Mouse (Mus musculus): ENCODE measurements around the gene Ttc28. TPM values are rescaled to one million over a fixed set of nuclear protein-coding genes. Genes with fewer than 3 reads are reported as not detected.

The Ttc28 gene
- polyA plus RNA-seq, 2 experiments = 0.48 to 0.81 TPM

DNA sequence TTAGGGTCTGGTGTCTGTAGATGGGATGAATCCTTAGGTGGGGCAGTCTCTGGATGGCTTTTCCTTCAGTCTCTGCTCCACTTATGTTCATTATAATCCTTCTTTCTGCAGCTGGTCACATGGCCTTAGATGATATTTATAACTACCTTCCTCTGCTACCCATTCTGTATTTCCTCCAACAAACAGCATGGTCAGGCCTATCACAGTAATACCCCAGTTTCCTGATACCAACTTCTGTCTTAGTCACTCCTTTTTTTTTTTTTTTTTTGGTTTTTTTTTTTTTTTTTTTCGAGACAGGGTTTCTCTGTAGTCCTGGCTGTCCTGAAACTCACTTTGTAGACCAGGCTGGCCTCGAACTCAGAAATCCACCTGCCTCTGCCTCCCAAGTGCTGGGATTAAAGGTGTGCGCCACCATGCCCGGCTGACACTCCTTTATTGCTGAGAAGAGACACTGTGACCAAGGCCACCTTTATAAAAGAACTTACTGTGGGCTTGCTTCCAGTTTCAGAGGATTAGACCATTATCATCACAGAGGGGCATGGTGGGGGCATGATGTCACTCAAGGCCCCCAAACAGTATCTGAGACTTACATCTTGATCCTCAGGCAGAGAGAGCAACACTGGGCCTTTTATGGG, 30.5 kb downstream of the Ttc28 start:
- Histone ChIP-seq H3K4me2 (ENCODE audit: low read depth) (no peak overlapping the region), H3K36me3 (replicated peaks; ENCODE audit: control insufficient read depth, insufficient read depth, low read depth) (no peaks in the 10 kb centered on the region), H3K9me3 (ENCODE audit: control insufficient read depth, low read length) (no peaks in the 10 kb centered on the region), H3K9ac (replicated peaks) (no peak overlapping the region), H3K4me3 (ENCODE audit: insufficient read depth in 1 of 2, low read depth in 2 of 2, low read length in 2 of 2) (no peak overlapping the region), H3K4me1 (replicated peaks; ENCODE audit: control insufficient read depth in 2 of 2, insufficient read depth in 2 of 2, low read length in 1 of 2) (peaks cover 0 to 3% of the 10 kb centered on the region in 2 experiments; a peak in 1 of 4 replicates), H3K27ac (no peak overlapping the region), H3K27me3 (ENCODE audit: control insufficient read depth, insufficient read depth, low read length) (no peaks in the 10 kb centered on the region)
- ATAC-seq (ENCODE audit: insufficient read depth) (no peak), DNase-seq (ENCODE audit: low read depth in 3 of 3, low spot score in 3 of 3) (no peak)
- no peak for TF ChIP-seq CTCF (IDR thresholded peaks at IDR 0.05; ENCODE audit: low read depth)
- TF ChIP-seq EP300 (IDR thresholded peaks at IDR 0.05; ENCODE audit: low read depth) = no peak
- WGBS (ENCODE audit: insufficient replicate concordance) = 59% methylated on average over 4 of the region's 4 CpGs

DNA sequence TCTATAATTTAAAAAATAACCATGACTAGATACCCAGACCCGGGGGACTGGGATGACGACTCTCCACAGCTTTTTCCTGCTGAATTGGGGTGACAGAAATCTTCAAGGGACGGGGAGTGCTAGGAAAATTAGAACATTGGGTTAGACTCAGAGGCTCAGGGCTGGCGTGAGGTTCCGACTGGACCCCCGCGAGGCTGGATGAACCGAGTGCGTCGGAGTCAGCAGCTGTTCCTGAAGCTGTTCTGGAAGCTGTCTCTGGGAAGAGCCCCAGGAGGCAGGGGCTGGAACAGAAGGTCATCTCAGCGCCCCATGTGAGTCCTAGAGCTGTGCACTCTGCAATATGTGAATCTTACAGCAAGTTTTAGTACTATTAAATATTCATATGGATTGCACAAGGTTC, 35.3 kb downstream of the Ttc28 start:
- ATAC-seq (ENCODE audit: insufficient read depth) (no peak), DNase-seq (ENCODE audit: low read depth in 3 of 3, low spot score in 3 of 3) (no peak)
- Histone ChIP-seq H3K9ac (replicated peaks) (no peak overlapping the region), H3K27me3 (ENCODE audit: control insufficient read depth, insufficient read depth, low read length) (no peaks in the 10 kb centered on the region), H3K36me3 (replicated peaks; ENCODE audit: control insufficient read depth, insufficient read depth, low read depth) (no peaks in the 10 kb centered on the region), H3K4me1 (replicated peaks; ENCODE audit: control insufficient read depth in 2 of 2, insufficient read depth in 2 of 2, low read length in 1 of 2) (no peaks in the 10 kb centered on the region), H3K4me2 (ENCODE audit: low read depth) (no peak overlapping the region), H3K27ac (no peak overlapping the region), H3K4me3 (ENCODE audit: insufficient read depth in 1 of 2, low read depth in 2 of 2, low read length in 2 of 2) (no peak overlapping the region), H3K9me3 (ENCODE audit: control insufficient read depth, low read length) (no peaks in the 10 kb centered on the region)
- 80% methylated on average over 11 of the region's 11 CpGs for WGBS (ENCODE audit: insufficient replicate concordance)
- TF ChIP-seq CTCF (IDR thresholded peaks at IDR 0.05; ENCODE audit: low read depth) (no peak), EP300 (IDR thresholded peaks at IDR 0.05; ENCODE audit: low read depth) (no peak)

DNA sequence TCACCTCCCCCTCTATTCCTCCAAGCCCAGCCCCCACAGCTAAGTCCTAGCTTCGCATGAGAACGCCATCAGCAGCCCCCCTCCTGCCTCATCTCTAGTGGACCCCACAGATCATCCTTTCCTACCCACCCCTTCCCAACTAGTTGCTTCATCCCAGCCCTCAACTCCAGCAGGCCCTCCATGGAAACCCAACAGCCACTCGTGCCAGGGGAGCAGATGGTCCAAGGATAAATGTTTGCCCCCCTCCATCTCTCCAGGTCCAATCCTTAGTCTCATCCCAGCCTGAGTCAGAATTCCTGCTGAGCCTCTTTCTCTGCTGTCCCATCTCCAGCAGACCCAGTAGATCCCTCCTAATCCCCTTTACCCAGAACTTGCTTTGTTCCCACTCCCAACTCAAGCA, 36.6 kb downstream of the Ttc28 start:
- WGBS (ENCODE audit: insufficient replicate concordance) = 63% methylated on average over 3 of the region's 3 CpGs
- H3K4me2 ChIP-seq (ENCODE audit: low read depth) = no peak overlapping the region
- no peaks in the 10 kb centered on the region for H3K9me3 ChIP-seq (ENCODE audit: control insufficient read depth, low read length)

GRCm38 (mm10) chr5:110919541-110919940, 39.9 kb downstream of the Ttc28 start:
- Histone ChIP-seq H3K4me3 (ENCODE audit: insufficient read depth in 1 of 2, low read depth in 2 of 2, low read length in 2 of 2) (no peak overlapping the region), H3K4me2 (ENCODE audit: low read depth) (no peak overlapping the region), H3K4me1 (replicated peaks; ENCODE audit: control insufficient read depth in 2 of 2, insufficient read depth in 2 of 2, low read length in 1 of 2) (no peaks in the 10 kb centered on the region), H3K27ac (no peak overlapping the region), H3K27me3 (ENCODE audit: control insufficient read depth, insufficient read depth, low read length) (no peaks in the 10 kb centered on the region), H3K9me3 (ENCODE audit: control insufficient read depth, low read length) (no peaks in the 10 kb centered on the region), H3K36me3 (replicated peaks; ENCODE audit: control insufficient read depth, insufficient read depth, low read depth) (no peaks in the 10 kb centered on the region), H3K9ac (replicated peaks) (no peak overlapping the region)
- no peak for ATAC-seq (ENCODE audit: insufficient read depth)
- WGBS (ENCODE audit: insufficient replicate concordance) = 60% methylated on average over 4 of the region's 4 CpGs
- TF ChIP-seq EP300 (IDR thresholded peaks at IDR 0.05; ENCODE audit: low read depth) (no peak), CTCF (IDR thresholded peaks at IDR 0.05; ENCODE audit: low read depth) (no peak)
- no peak for DNase-seq (ENCODE audit: low read depth in 3 of 3, low spot score in 3 of 3)

More for the DNA sequence above, 36.6 kb downstream of the Ttc28 start:
- H3K27ac ChIP-seq = no peak overlapping the region
- ATAC-seq (ENCODE audit: insufficient read depth) (no peak), DNase-seq (ENCODE audit: low read depth in 3 of 3, low spot score in 3 of 3) (no peak)
- H3K4me3 ChIP-seq (ENCODE audit: insufficient read depth in 1 of 2, low read depth in 2 of 2, low read length in 2 of 2) = no peak overlapping the region
- TF ChIP-seq CTCF (IDR thresholded peaks at IDR 0.05; ENCODE audit: low read depth) = no peak
- TF ChIP-seq EP300 (IDR thresholded peaks at IDR 0.05; ENCODE audit: low read depth) = no peak
- H3K27me3 ChIP-seq (ENCODE audit: control insufficient read depth, insufficient read depth, low read length) = no peaks in the 10 kb centered on the region
- H3K4me1 ChIP-seq (replicated peaks; ENCODE audit: control insufficient read depth in 2 of 2, insufficient read depth in 2 of 2, low read length in 1 of 2) = no peaks in the 10 kb centered on the region
- H3K36me3 ChIP-seq (replicated peaks; ENCODE audit: control insufficient read depth, insufficient read depth, low read depth) = no peaks in the 10 kb centered on the region
- H3K9ac ChIP-seq (replicated peaks) = no peak overlapping the region

DNA sequence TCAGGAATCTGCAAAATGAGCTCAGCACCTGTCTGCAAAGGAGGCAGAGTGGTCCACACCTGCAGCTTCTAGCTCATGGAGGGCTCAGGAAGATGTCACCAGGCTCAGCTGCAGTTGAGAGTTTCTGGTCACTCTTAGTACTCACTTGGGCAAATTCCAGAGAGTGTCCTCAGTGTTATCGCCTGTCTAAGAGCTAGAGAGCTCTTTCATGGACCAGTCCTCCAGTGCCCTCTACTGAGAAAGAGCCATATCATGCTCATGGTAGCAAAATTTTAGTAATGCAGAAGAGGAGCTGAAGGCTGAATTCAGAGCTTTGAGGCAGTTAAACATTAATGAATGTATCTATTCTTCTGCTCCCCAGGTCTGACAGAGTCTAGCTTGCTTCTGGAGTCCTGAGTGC, 43.7 kb downstream of the Ttc28 start:
- no peaks in the 10 kb centered on the region for H3K4me1 ChIP-seq (replicated peaks; ENCODE audit: control insufficient read depth in 2 of 2, insufficient read depth in 2 of 2, low read length in 1 of 2)
- no peaks in the 10 kb centered on the region for H3K36me3 ChIP-seq (replicated peaks; ENCODE audit: control insufficient read depth, insufficient read depth, low read depth)
- no peaks in the 10 kb centered on the region for H3K27me3 ChIP-seq (ENCODE audit: control insufficient read depth, insufficient read depth, low read length)
- H3K27ac ChIP-seq = no peak overlapping the region
- H3K4me3 ChIP-seq (ENCODE audit: insufficient read depth in 1 of 2, low read depth in 2 of 2, low read length in 2 of 2) = no peak overlapping the region
- H3K4me2 ChIP-seq (ENCODE audit: low read depth) = no peak overlapping the region
- no peak overlapping the region for H3K9ac ChIP-seq (replicated peaks)
- WGBS (ENCODE audit: insufficient replicate concordance) = 36% methylated on average over 1 of the region's 1 CpGs
- no peak for ATAC-seq (ENCODE audit: insufficient read depth)
- no peak for TF ChIP-seq EP300 (IDR thresholded peaks at IDR 0.05; ENCODE audit: low read depth)
- peak; percentile 34 for TF ChIP-seq CTCF (IDR thresholded peaks at IDR 0.05; ENCODE audit: low read depth)
- H3K9me3 ChIP-seq (ENCODE audit: control insufficient read depth, low read length) = no peaks in the 10 kb centered on the region
- DNase-seq (ENCODE audit: low read depth in 3 of 3, low spot score in 3 of 3) = peak in 1 of 3 experiments; percentile 9
